Mouse (Mus musculus): ENCODE data around the gene Nedd9. TPM values are rescaled to one million over a fixed set of nuclear protein-coding genes. Genes with fewer than 3 reads are reported as not detected.
"Not testable (repeated sequence)": the region's sequence is repeated elsewhere in the genome, so short reads cannot be mapped to it uniquely, and the experiment has no call there.

Gene Nedd9
- polyA plus RNA-seq, 1 experiment from 2014 or later, result 12.9 TPM

DNA sequence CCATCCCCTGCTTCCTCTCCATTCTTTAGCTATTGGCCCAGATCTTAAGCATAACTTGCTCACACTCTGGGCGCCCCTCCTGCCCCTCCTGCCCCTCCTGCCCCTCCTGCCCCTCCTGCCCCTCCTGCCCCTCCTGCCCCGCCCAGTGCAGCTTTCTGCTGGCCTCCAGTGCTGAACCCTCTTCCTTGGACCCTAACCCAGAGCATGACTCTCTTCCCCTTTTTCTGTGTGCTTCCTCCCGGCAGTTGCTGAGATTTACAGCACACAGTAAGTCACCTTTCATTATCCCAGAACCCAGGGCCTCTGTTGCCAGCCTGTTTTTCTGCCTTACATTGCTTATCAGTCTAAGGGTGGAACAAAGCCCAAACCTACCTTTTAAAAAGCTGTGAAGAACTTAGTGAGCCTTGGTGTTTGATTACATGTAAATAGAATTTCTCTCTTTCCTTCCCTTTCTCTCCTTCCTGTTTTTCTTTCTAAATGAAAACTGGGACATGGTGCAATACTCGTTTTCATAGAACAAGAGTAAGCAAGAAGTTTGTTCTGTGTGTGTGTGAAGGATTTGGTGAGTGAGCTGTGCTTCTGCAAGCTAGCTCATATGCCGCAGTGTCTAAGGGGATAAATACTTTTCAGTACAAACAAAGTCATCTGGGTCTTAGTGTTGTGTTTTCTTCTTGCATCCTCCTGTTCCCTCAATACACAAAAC lies 223.7 kb downstream of the Nedd9 start:
- Histone ChIP-seq H3K4me3 (ENCODE audit: low read depth, low read length) (no peak overlapping the region), H3K36me3 (ENCODE audit: control insufficient read depth, insufficient read depth, low read length) (no peaks in the 10 kb centered on the region), H3K27me3 (ENCODE audit: control insufficient read depth, insufficient read depth, low read length) (no peaks in the 10 kb centered on the region), H3K9ac (ENCODE audit: low read length) (no peak overlapping the region), H3K4me2 (ENCODE audit: low read depth, severe bottlenecking) (no peak overlapping the region), H3K27ac (replicated peaks; ENCODE audit: low read depth, low read length) (no peak overlapping the region), H3K4me1 (ENCODE audit: control insufficient read depth, insufficient read depth, low read length) (no peaks in the 10 kb centered on the region), H3K9me3 (ENCODE audit: control insufficient read depth, low read length) (no peaks in the 10 kb centered on the region)
- DNase-seq (ENCODE audit: low spot score) (no peak), ATAC-seq (ENCODE audit: insufficient number of reproducible peaks, low FRiP score, low TSS enrichment, low read depth) (no peak)
- 72% methylated on average over 5 of the region's 5 CpGs for WGBS

DNA sequence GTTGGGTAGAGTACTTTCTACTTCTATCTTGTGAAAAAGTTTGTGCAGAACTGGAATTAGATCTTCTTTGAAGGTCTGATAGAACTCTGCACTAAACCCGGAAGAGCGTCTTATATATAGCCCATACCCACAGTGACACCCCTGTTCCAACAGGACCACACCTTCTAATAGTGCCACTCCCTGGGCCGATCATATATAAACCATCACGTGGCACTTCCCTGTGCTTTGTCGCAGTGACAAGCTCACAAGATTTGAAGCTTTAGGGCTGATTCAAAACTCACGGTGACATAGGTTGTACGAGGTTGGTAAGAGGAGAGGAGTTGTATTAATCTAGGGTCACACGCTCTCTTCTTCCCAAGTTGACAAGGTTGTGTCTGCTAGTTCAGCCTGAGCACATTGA lies 225.5 kb downstream of the Nedd9 start:
- H3K9me3 ChIP-seq (ENCODE audit: control insufficient read depth, low read length); H3K4me2 ChIP-seq (ENCODE audit: low read depth, severe bottlenecking); H3K36me3 ChIP-seq (ENCODE audit: control insufficient read depth, insufficient read depth, low read length); ATAC-seq (ENCODE audit: insufficient number of reproducible peaks, low FRiP score, low TSS enrichment, low read depth); H3K4me1 ChIP-seq (ENCODE audit: control insufficient read depth, insufficient read depth, low read length); DNase-seq (ENCODE audit: low spot score); H3K4me3 ChIP-seq (ENCODE audit: low read depth, low read length); H3K27ac ChIP-seq (replicated peaks; ENCODE audit: low read depth, low read length); H3K27me3 ChIP-seq (ENCODE audit: control insufficient read depth, insufficient read depth, low read length); H3K9ac ChIP-seq (ENCODE audit: low read length): not testable (repeated sequence)
- WGBS, result 92% methylated on average over 8 of the region's 8 CpGs

Other genes starting within 250 kb of the Nedd9 start
- gene Smim13, start 237.5 kb downstream of the Nedd9 start, polyA plus RNA-seq (2014; fragmentation: Nextera tagmentation; extraction: Ambion mirVana), result 9.4 and 12.8 TPM in 2 replicates
- gene Gm17364, start 213.4 kb downstream of the Nedd9 start, polyA plus RNA-seq (2014; fragmentation: Nextera tagmentation; extraction: Ambion mirVana), result not detected in 2 replicates
- 10.7 and 11.3 TPM in 2 replicates for gene Tmem170b, start 118.5 kb upstream of the Nedd9 start, polyA plus RNA-seq (2014; fragmentation: Nextera tagmentation; extraction: Ambion mirVana)